Mouse (Mus musculus) retina, postnatal 7 days (tissue): ENCODE data around the gene Olfr178.

Experiments used
- DNase-seq: peaks from one replicate; pipeline ENCODE4 v3.0.0-alpha.2; 2012; ENCODE audit warnings: low read depth, low spot score

The Olfr178 gene

GRCm38 (mm10) chr16:58891963-58892362 lies at the start of gene Olfr178:
Gene Olfr178, minus strand, starts transcription at chr16:58892063.
- no peak for DNase-seq

DNA sequence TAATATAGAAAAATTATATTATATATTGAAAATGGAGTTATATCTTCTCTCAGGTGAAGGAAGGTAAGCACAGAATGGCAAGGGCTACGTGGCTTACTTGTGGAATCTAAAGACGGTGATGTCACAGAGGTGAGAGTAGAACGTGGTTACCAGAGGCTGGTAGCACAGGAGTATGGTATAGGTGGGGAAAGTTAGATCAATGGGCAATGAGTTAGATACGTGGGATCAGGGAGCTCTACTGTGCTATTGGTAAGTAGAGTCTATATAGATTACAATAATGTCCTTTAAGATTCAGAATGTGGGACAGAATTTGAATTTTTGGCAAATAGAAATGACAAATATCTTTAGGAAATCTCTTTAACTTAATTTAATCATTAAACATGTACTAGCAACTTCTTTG lies 37.4 kb upstream of the Olfr178 start, which contains the start of gene Olfr180:
Gene Olfr180, minus strand, starts transcription at position 101 of the 400 bp plus-strand sequence.
- no peak for DNase-seq

GRCm38 (mm10) chr16:58928655-58929054 lies 36.8 kb upstream of the Olfr178 start, which contains the start of gene Olfr181:
Gene Olfr181, minus strand, starts transcription at chr16:58928755.
- DNase-seq: no peak

GRCm38 (mm10) chr16:58884416-58884815 lies 7.4 kb downstream of the Olfr178 start:
- DNase-seq: no peak

DNA sequence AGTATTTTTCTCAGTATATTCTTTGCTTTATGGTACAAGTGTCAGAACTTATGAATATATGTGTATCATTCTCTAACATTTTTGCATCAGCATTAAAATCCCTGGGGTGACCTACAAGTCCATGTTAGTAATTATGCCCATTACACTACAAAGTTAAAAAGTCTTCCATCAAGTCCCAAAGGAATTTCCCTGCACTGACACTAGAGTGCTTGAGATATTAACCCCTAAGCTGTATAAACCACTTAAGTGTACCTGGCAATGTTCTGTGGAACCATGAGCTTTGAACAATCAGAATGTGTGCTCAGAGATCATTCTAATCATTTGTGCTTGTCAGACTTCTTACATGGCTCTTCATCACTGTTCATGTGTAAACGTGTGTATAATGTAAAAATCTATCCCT lies 17.2 kb downstream of the Olfr178 start, which contains the start of gene Olfr177:
Gene Olfr177, minus strand, starts transcription at position 101 of the 400 bp plus-strand sequence.
- DNase-seq: no peak

DNA sequence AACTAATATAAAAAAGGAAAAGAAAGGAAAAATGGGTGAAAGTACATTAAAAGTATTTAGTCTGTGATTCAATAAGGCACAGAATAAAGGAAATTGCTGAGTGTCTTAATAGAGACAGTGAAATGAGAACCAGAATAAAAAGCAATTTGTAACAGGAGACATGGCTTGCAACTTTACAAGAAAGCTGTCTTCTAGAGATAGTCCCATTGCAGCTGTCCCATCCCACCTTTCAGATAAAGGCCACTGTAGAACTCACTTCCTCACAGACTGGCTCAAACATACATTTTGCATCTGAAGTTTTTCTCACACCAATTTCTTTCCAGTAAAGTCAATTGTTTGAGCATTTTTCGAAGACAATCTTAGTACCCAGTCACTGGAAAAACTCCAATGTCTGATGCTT lies 30.4 kb downstream of the Olfr178 start:
- no peak for DNase-seq

DNA sequence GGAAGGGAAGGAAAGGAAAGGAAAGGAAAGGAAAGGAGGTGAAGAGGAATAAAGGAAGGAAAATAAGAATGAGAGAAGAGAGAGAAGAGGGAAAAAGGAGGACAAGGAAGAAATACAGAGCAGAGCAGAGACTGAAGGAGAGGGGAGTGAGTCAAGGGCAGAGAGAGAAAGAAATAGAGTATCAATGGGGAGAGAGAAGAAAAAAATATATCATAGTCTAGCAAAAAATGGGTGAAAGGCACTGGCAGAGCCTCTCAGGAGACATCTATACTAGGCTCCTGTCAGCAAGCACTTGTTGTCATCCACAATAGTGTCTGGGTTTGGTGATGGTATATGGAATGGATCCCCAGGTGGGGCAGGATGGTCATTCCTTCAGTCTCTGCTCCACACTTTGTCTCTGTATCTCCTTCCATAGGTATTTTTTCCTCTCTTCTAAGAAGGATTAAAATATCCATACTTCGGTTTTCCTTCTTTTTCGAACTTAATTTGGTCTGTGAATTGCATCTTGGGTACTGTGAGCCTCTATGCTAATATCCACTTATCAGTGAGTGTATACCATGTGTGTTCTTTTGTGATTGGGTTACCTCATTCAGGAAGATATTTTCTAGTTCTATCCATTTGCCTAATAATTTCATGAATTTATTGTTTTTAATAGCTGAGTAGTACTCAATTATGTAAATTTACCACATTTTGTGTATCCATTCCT lies 31.7 kb downstream of the Olfr178 start:
- no peak for DNase-seq
